Mouse (Mus musculus): ENCODE results near the gene Snx33.

DNA sequence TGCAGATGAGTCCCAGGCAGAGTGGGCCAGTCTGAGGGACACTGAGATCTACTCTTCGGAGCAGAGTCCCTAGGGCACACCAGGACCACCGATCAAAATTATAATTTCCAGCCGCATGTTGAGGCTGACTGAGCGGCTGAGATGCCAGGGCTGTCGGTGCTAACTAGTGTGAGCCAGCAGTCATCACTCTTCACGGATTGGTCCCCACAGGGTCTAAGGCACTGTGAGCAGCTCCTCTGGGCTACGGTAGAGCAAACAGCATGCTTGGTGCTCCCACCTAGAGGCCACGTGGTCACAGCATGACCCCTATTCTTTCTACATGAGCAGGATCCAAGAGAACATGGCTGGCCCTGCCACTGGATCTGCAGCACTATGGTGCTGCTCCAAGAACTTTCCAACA, 34.9 kb downstream of the Snx33 start:
- TF ChIP-seq CTCF (IDR thresholded peaks at IDR 0.05; ENCODE audit: low read depth) = no peak
- TF ChIP-seq EP300 (optimal IDR thresholded peaks at IDR 0.05) = no peak
